Mouse (Mus musculus) urinary bladder, postnatal 14 days (tissue): ENCODE measurements around the gene Dpp6.

Source experiments
- DNase-seq: peaks from one replicate; pipeline ENCODE4 v3.0.0; 2021; ENCODE audit warnings: low spot score

The Dpp6 gene

DNA sequence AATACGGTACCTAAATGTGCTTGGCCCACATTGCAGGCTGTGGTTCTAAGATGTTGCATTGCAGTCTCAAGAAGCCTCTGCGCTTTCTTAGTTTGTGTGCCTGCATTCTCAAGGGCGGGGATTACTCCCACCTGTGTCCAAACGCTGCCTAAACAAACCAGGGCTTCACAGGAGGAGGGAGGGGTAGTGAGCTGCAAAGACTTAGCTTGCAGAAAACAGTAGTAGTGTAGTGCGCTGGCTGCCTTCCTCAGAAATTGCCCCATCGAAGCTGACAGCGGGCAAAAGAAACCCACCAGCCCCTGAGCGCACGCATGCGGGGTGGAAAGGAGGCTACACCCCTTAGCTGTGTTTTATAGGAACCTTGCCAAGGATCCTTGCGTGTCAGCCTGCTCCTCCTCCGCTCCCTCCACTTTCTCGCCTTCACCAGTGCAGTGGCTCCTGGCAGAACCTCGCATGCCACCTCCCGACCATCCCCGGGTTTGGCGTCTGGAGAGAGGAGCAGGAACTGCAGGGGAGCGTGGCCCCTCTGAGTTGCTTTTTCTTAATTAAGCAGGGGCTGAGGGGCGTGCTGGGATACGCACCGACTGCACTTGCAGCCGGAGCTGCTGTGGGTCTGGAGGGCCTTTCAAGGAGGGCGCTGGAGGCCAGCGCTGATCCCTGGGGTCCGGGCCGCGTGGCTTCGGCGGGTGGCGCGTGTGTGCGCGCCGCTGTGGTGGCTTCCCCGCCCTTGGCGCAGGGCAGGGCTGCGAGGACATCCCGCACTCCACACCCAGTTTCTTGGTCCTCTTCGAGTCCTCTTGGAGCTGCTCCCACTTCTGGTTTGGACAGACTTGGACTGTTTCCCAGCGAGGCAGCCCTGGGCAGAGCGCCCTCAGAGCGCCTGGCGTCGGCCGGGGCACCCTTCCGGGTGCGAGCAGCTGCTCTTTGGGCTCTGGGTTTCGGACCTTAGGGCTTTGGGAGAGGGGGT, at the start of gene Dpp6:
Dpp6 (plus strand) TSS at position 229 of the 967 bp plus-strand sequence.
- DNase-seq, result no peak

DNA sequence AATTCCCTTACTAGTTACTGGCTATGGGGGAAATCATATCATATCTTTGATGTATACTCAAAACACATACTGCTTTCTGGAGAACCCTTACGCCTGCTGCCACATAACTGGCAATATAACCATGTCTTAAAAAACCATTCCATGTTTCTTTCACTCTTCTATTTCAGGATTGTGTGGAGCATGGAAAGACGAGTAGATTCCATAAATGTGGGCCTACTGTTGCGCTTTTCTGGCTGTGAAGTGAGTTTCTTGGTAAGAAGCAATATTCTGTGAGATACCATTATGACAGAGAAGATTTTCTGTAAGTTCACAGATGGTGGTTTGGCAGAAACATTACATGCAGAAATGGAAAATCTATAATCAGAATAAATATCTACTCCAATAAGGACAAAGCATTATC, 33.0 kb upstream of the Dpp6 start:
- DNase-seq, result no peak

DNA sequence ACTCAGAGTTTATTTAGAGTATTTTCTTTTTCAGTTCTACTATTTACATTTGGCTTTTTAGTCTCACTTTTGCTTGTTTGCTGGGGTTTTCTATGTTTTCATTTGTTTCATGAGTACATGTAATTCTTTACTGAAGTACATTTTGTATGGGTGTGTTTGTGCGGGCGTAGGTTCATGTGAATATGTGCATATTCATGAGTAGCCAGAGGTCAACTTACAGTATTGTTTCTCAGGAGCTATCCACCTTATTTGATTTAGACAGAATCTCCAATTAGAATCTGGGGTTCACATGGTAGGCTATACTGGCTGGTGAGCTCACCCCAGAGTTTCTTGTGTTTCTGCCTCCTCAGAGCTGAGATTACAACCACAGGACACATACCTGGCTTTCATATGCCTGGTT, 21.5 kb upstream of the Dpp6 start:
- DNase-seq, result no peak

DNA sequence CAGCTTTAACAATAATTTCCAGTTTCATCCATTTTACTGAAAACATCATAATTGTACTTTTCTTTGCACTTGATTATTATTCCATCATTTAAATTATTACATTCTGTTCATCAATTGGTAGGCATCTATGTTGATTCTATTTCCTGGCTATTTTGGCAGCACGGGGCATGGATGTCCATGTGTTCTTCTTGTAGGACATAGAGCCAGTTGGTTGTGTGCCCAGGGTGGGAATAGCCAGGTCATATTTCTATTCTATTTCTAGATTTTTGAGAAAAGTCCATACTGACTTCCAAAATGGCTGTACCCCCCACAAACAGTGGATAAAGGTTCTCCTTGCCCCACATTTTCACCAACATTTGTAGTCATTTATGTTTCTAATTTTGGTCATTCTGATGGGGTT, 19.0 kb downstream of the Dpp6 start:
- DNase-seq, result no peak

DNA sequence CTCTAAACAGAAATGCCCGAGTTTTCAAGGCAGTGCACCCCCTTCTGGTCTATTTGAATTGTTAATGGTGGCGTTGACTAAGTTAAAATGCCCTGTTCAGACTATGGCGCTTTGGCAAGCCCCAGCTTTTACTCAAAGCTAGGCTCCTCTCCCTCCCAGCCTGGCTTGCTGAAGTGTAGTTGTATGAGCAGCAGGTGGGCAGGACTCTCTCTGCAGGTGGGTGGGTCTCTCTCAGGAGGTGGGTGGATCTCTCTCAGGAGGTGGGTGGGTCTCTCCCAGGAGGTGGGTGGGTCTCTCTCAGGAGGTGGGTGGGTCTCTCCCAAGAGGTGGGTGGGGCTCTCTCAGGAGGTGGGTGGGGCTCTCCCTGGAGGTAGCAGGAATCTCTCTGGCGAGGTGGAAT, 24.1 kb downstream of the Dpp6 start:
- DNase-seq, result no peak

DNA sequence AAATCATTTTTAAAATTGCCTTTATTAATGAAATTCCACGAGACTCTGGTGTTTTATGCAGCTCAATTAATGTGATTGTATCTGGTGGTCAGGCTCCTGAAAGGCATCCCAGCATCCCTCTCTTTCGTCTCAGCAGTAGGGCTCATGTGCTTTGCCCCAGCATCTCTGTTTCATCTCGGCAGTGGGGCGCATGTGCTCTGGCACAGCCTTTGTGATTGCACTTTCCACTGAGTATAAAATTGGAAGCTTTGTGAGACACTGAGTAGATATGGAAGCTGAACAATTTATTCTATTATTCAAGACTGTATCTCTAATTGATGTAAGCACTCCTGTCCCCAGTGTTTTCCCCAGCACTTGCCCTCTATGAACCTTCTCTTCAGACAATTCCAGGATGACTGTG, 37.7 kb downstream of the Dpp6 start:
- DNase-seq, result no peak

DNA sequence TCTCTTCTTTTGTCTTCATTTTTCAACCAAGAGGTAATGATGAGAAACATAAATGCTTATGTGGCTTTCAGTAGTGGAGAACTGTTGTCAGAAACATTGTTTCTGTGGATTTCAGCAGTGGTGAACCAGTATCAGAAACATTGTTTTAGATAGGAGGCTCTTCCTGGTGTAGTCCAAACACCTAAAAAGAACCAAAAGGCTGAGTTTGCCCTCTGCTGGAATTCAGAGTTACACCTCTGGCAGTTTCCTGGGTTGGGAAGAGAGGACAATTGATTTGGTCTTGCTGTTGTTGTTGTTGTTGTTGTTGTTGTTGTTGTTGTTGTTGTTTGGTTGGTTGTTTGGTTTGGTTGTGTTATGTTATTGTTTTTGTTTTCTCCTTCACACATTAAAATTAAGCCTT, 58.4 kb downstream of the Dpp6 start:
- DNase-seq, result no peak

DNA sequence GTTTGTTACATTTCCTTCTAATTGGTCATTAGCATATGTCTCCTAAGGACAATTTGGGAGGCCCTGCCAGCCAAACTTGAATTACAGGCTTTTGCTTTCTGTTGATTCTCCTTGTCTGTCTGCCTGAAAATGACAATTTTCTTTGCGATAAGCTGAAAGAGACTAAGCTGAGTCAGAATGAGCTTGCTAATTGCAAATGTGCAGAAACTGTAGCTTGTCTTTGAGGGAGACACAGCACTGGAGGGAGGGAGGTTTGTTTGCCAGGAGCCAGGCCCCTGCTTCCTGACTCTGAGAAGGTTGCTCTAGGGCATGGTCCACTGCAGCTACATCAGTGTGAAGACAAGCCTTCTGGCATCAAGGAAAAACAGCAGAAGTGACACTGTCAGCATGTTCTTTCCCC, 70.5 kb downstream of the Dpp6 start:
- DNase-seq, result no peak

DNA sequence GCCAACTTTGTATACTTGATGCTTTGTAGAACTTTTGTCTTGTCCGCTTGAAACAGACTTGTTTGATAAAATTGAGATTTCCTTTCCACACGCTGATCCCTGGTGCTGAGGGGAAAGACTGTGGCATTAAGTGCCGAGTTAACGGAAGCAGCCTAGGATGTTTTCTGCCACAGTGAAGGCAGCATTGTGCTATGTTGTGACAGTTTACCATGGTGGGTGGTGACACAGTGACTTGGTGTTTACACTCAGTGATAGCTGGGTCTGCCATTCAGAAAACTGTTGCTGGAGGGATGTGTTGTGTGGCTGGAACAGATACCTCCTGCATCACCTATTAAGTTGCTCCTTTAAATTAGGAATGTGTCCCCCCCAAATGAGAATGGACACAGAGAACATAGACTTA, 71.1 kb downstream of the Dpp6 start:
- DNase-seq, result no peak

DNA sequence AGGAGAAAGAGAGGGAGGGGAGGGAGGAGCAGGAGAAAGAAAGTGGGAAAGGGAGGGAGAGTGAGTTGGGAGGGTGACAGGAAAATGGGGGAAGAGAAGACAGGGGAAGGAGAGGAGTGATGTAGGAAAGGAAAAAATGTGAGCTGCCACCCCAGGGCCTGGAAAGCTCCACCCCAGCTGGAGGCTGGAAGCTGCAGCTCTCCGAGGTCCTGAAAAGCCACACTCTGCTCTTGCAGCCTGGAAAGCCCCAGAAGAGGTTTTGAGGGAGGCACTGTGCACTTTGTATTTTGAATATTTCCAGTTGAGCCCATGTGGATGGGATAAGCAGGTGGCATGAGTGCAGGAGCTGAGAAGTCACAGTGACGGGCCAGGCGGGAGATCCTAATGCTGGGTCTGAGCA, 77.3 kb downstream of the Dpp6 start:
- DNase-seq, result no peak

DNA sequence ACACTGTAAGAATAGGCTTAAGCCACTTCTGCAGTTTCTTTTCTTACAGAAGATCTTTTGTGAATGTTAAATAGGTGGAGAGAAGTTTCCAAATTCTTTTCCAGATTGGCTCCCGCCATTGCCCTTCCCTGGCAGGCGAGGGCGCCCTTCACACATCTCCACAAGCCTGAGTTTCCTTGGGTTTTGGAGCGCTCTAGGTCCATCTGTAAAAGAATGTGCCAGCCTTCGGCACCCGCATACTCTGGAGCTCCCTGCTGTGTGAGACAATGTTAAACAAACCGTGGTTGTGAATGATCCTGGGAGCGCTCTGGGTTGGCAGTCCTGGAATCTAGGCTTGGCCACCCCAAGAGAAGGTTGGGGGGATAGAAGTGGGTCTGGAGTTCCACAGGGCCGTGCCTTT, 86.8 kb downstream of the Dpp6 start:
- DNase-seq, result no peak

DNA sequence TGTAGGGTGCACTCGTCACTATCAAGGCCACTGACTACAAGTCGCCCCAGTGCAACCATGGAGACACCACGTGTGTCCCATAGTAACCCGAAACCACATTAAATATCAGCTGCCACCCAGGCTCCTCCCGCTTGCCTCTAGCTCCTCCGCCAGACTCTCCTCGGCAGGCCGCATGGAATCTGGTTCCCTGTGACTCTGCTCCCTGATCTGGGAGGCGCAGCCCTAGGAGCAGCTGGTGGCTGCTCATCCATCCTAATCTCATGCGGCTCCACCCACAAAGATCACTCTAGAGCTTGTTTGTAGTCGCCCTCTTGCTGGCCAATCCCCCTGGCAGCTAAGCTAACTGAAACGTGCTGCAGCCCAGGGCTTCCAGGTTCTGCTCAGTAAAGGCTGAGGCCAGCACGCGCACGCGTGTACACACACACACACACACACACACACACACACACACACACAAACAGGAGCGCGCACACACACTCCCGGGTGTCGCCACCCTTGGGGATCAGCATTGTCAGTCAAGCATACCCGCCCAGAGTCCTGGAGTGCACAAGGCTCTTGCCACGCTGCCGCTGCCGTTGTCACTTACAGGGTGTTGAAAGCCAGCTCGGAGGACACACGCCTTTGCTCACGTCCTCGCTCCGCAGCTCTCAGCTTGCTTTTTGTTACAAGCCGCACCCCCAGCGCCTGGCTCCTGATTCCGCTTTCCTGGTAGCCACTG, 87.5 kb downstream of the Dpp6 start:
- no peak for DNase-seq

DNA sequence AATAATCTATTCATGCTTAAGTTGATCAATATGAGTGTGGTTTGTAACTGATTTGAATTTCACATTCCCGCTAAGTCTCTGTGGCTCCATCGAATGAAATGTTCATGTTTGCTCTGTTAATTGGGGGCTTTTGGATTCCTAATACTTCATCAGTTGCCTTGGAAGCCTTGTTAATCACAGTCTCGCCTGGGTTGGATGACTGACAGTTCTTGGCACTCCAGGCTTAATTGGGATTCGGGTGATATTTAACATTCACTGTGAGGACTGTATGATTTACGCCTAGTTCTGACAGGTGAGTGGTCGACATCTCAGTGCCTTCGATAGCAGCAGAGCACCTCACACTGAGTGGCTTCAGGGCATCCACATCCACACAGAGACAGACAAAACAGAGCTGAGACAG, 90.1 kb downstream of the Dpp6 start:
- no peak for DNase-seq

DNA sequence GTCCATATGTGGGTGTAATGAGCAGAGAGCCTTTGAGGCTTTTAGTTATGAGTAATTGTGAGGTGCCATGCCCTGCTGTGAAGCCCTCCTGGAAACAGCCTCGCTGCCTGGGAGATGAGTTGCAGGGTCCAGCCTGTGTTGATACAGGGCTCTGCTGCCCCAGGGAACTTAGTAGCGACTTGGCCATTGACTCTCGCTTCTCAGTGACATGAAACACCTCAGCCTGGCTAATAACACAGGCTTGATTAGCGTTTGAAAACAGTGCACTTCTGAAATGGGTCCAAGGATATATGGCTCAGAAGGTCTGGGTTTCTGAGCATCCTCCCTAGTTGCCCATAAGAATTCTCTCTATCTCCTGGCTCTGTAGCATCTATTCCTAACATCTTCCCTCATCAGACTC, 91.6 kb downstream of the Dpp6 start:
- DNase-seq, result no peak

DNA sequence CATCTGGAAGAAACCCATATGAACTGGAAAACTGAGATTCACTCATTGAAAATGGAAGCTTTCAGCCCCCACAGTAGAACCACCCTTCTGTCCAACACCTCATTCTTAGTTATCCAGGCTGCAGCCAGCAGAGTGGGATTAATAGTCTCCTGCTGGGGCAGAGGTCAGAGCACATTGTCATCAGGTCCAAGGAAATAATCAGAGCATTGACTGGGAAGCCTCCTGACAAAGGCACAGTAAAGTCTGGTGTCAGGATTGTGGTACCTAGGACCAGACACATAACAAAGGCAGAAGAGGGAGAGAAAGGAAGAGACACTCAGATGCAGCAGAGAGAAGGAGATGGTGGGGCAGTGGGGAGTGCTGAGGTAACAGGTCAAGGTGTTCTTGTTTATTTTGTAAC, 93.3 kb downstream of the Dpp6 start:
- no peak for DNase-seq

DNA sequence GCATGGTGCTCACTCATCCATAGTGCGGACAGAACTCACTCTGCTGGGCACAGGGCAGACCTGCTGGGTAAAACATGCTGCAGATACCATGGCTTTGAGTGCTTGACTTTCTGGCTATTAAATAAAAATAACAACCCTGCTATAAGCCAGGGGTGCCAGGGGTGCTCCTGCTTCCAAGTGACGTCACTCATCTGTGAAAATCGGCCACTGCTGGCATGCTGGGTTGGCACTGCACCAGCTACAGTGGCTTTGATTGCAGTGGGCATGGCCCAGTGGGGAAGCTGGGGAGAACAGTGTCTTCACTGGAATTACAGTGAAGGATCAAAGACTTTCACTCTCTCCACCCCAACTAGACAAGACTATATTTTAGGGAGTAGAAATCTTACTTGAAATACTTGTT, 95.0 kb downstream of the Dpp6 start:
- DNase-seq, result no peak

DNA sequence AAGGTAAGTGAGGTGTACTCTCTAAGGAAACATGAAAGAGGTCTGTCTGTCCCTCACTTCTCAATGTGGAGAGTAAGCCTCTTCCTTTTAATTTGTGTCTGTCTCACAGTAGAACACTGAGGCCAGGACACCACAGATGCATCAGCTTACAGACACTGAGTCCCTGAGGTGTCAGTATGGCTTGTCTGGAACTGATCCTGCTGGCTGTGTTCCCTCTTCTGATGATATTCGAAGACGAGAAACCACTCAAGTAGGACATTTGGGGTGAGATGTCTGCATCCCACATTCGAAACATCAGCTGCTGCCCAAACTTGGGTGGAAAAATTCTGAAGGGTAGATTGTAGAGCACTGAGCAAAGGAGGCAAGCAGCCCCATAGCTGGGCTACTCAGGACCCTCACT, 101.8 kb downstream of the Dpp6 start:
- no peak for DNase-seq

DNA sequence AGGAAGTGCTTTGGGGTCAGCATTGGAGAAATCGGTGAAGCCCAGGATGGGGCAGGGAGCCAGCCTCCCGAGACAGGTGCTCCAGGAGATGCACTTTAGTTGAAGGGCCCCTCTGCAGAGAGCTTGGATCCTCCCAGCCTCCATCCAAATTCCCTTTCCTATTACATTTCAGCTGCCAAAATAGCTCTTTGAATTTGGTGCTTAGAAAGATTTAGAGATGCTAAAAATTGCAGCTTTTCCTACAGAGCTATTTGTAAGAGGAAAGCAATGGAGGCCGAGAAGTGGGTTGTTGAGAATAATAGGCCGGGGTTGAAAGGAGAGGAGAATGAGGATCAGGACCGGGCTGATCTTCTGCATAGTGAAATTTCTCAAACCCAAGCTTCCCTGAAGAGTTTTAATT, 107.5 kb downstream of the Dpp6 start:
- DNase-seq, result no peak

DNA sequence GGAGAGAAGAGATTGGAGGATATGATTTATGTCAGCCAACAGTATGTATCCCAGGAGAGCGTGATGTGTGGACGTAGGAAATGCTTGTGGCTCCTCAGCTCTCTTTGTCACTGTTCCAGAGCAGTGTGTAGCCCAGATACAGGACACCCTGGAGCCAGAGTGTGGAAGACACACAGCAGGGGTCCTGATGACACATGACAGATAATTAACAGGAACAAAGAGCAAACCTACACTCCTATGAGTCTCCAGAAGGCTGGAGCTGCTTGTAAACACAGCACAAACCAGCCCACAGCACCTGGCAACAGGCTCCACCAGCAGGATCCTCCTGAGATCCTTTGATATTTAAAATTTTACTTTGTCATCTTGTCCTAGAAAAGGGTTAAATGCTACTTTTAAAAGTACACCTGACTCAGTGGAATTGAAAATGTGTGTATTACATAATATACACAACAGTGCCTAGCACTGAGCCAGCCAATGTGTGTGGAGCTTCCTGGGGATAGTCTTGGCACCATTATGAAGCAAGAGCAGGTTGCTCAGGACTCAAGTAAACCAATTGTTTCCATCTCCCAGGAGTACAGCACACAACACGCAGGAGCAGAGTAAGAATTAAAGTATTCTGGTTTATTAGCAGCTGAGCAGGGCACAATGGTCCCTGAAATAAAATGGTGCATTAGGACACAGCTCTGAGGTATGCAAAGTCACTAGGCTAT, 115.6 kb downstream of the Dpp6 start:
- no peak for DNase-seq

DNA sequence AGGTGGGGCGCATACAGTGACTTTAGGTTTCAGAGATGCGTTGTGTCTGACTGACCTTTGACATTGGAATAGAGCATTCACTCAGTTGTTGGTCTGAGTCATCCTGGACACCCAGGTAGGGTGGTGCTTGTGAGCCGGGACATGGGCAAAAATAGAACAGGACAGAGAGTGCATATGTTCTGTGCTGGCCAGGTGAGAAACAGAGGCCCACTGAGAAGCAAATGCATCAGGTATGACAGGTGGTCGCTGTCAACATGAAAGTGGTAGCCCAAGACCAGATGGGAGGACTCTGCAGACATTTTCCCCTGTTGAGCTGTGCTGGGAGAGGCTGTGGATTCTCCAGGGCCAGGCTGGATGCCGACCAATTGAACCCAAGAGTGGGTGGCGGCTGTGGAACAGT, 117.9 kb downstream of the Dpp6 start:
- DNase-seq, result no peak

DNA sequence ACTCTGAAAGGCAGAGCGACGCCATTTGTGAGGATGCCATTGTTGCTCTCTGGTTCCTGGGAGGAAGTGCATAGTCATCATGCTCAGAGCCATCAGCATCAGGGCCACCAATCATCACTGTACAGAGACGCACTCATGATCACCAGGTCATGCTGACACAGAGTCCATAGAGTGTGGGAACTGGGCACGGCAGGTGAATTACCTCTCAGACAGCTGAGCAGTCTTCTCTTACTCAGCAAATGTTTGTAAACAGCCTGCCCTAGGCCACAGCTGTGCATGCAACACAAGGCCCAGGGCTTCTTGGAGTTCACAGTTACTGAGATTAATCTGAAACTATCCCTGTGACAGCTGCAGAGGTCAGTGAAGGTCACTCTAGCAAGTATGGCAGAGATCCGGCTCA, 124.5 kb downstream of the Dpp6 start:
- no peak for DNase-seq

DNA sequence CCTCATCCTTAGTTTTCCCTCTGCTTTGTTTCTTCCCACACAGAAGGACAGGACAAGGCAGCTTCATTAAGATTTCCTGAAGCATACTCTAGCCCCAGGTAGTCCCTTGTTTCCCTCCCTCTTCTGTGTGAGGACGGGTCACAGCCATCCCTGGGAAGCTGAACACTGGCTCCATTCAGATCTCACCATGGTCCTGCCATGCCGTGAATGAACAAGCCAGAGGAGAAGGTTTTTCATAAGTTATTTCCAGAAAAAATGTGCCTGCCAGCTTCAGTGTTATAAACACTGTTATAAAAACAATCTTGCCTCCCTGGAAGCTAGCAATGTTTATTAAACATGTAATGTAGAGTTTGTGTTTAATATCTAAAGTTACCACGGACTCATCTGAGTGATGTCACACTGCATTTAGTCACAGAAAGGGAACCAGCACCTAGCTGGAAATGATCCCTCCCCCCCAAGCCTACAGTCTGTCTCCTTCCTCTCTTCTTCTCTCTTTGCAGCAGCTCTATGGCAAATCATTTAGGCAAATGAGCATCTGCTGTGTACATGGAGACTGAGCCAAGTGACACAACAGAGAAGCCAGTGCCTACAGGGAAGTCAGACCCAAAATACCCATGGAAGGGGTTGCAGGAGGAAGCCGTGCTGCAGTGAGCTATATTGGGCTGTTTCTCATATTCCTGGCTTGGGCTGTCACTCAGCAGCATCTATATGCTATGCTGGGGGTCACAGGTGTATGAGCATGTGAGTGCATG, 128.3 kb downstream of the Dpp6 start:
- DNase-seq, result no peak
